Mouse (Mus musculus) macrophage (primary cell): Measurements from ENCODE around the gene Pprc1. TPM values are rescaled to one million over a fixed set of nuclear protein-coding genes. Genes with fewer than 3 reads are reported as not detected.

Experiments
- H3K27ac ChIP-seq: fragments of 350-480 bp; formaldehyde crosslinking; 2 replicates; pipeline ENCODE4 v1.9.0; 2021
- H3K36me3 ChIP-seq: fragments of 350-480 bp; formaldehyde crosslinking; 2 replicates; pipeline ENCODE4 v1.9.0; 2021; ENCODE audit errors: inconsistent target
- H3K4me3 ChIP-seq: fragments of 350-480 bp; formaldehyde crosslinking; 2 replicates; pipeline ENCODE4 v1.9.0; 2021; ENCODE audit errors: inconsistent target
- H3K79me2 ChIP-seq: fragments of 350-480 bp; formaldehyde crosslinking; 2 replicates; pipeline ENCODE4 v1.9.0; 2021; ENCODE audit errors: inconsistent target
- WGBS: methylation state at CpG from one replicate; pipeline ENCODE4 v1.1.7; 2026; ENCODE audit warnings: inconsistent platforms; ENCODE audit not compliant: missing documents; 5-methylcytosine and 5-hydroxymethylcytosine counted together
- polyA plus RNA-seq: library from polyadenylated mRNA; stranded (reverse); fragments of 250-400 nt; gene quantifications from 3 replicates; pipeline ENCODE4 v1.2.4, GENCODE M21; 2018; ENCODE audit warnings: inconsistent platforms

Pprc1 gene
- polyA plus RNA-seq, 1 experiment from 2014 or later, result 15.9 TPM

DNA sequence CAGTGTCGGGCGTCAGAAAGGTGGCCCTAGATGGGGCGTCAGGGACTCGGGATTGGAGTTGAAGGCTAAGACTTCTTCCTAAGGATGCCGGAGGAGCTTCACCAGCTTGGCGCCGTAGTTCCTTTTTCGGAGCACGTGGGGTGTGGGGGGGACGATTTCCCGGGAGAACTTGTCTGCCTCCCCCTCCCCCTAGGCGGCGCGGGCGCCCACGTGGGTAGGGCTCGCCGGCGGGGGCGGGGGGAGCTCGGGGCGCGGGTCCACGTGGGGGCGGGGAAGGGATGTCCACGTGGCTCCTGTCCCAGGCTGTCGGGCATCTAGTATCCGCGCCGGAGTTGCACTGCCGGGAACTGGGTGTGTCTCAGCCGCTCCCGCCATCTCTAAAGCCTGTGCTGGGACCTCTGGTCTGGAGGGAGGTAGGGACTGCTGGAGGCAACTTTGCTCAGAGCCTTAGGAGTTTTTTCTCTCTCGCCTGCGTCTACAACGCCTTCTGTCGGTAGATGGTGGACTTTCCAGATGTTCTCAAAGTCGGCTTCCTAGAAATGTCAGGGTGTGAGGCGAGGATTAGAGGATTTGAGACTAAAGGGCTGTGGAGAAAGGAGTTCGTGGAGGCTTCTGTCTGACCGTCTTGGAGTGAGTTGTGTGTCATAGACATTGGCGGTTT is 12.4 kb downstream of the Pprc1 start:
- Histone ChIP-seq H3K4me3 (peak overlapping the region; percentile 67), H3K27ac (peak overlapping the region; percentile 84), H3K36me3 (peaks cover 12% of the 10 kb centered on the region; the same call in 1 of the 2 replicates), H3K79me2 (peaks cover 50% of the 10 kb centered on the region)
- WGBS, result 1% methylated on average over 38 of the region's 42 CpGs

DNA sequence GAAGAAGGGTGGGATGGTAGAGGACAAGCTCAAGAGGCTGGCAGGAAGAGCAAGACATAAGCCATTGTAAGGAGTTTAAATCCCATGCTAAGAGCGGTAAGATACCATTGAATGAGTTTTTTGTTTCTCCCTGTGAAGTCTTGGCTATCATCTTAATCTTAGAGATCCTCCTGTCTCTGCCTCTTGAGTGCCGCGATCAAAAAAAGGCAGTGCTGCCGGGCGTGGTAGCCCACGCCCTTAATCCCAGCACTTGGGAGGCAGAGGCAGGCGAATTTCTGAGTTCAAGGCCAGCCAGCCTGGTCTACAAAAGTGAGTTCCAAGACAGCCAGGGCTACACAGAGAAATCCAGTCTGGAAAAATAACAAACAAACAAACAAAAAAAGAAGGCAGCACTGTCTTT is 13.8 kb downstream of the Pprc1 start:
- Histone ChIP-seq H3K36me3 (peaks cover 26% of the 10 kb centered on the region; the same call in 1 of the 2 replicates), H3K4me3 (0 out of 2 replicates have a peak overlapping the region, but pooled peaks have one; percentile 67), H3K27ac (no peak overlapping the region), H3K79me2 (peaks cover 64% of the 10 kb centered on the region)
- WGBS, result 93% methylated on average over 7 of the region's 7 CpGs

DNA sequence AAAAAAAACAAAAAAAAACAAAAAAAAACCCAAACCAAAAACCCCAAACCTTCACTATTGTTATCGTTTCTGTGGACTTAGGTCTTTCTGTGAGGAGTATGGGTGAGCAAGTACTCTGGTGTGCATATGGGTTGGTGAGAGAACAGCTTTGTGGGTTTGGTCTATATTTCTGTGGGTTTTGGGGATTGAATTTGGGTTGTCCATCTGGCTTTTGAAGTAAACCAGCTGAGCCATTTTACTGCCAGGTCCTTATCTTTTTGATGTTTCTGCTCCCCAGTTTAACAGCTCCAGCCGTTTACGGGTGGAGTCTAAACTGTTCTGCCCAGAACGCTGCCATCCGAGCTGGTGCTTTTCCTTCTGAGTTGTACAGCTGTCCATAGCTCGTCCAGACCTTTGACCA is 16.2 kb downstream of the Pprc1 start:
- Histone ChIP-seq H3K4me3 (no peak overlapping the region), H3K27ac (no peak overlapping the region), H3K36me3 (peaks cover 49% of the 10 kb centered on the region), H3K79me2 (peaks cover 78% of the 10 kb centered on the region)
- WGBS, result 90% methylated on average over 6 of the region's 6 CpGs

DNA sequence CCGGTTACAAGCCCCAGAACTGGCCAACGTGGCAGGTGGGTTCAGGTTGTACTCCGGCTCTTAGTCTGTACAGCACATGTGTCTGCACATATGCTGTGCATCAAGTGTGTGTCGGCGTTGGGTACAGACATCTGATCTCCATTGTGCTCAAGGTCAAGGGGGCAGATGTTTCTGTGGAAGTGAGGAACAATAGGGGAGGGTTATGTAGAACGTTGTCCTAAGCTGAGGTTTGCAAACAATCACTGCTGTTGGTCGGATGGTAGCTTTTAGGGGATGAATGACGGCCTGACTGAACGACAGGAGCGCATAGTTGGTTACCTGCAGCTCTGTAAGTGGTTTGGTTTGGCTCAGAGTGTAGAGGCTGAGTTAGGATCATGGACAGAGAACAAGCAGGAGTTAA is 23.4 kb downstream of the Pprc1 start:
- 95% methylated on average over 10 of the region's 10 CpGs for WGBS

DNA sequence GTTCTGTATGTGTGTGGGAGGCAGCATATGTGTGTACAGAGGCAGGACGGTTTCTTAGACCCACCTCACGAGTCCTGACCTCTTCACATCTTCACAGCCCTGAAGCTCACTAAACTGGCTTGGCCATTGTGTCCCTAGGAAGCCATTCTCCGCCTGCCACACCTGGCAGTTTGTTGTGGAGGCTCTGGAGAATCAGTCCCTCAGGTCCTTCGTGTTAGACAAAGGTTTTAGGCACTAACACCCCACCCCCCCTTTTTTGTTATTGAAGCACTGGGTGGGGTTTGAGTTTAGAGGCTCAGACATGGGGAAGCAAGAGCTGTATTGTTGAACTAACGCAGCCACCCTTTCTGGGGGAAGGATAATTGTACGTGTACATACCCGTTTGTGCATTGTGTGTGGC is 28.6 kb downstream of the Pprc1 start:
- Histone ChIP-seq H3K27ac (no peak overlapping the region), H3K36me3 (peaks cover 40% of the 10 kb centered on the region), H3K79me2 (peaks cover 24% of the 10 kb centered on the region), H3K4me3 (no peak overlapping the region)
- 85% methylated on average over 7 of the region's 7 CpGs for WGBS

More for the DNA sequence above, 23.4 kb downstream of the Pprc1 start:
- H3K4me3 ChIP-seq, result no peak overlapping the region
- no peak overlapping the region for H3K27ac ChIP-seq
- H3K79me2 ChIP-seq, result peaks cover 18% of the 10 kb centered on the region; the same call in 1 of the 2 replicates
- H3K36me3 ChIP-seq, result peaks cover 85% of the 10 kb centered on the region

DNA sequence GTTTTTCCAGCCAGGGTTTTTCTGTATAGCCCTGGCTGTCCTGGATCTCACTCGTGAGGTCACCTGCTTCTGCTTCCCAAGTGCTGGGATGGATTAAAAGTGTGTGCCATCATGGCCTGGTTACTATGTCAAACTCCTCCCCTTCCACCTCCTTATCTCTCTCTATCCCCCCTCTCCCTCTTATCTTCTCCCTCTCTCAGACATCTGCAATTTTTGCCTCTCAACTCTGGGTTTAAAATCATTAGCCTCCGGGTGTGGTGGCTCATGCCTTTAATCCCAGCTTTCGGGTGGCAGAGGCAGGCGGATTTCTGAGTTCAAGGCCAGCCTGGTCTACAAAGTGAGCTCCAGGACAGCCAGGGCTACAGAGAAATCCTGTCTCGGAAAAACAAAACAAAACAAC is 29.6 kb downstream of the Pprc1 start:
- H3K27ac ChIP-seq, result no peak overlapping the region
- peaks cover 35% of the 10 kb centered on the region for H3K36me3 ChIP-seq
- 91% methylated on average over 5 of the region's 5 CpGs for WGBS

DNA sequence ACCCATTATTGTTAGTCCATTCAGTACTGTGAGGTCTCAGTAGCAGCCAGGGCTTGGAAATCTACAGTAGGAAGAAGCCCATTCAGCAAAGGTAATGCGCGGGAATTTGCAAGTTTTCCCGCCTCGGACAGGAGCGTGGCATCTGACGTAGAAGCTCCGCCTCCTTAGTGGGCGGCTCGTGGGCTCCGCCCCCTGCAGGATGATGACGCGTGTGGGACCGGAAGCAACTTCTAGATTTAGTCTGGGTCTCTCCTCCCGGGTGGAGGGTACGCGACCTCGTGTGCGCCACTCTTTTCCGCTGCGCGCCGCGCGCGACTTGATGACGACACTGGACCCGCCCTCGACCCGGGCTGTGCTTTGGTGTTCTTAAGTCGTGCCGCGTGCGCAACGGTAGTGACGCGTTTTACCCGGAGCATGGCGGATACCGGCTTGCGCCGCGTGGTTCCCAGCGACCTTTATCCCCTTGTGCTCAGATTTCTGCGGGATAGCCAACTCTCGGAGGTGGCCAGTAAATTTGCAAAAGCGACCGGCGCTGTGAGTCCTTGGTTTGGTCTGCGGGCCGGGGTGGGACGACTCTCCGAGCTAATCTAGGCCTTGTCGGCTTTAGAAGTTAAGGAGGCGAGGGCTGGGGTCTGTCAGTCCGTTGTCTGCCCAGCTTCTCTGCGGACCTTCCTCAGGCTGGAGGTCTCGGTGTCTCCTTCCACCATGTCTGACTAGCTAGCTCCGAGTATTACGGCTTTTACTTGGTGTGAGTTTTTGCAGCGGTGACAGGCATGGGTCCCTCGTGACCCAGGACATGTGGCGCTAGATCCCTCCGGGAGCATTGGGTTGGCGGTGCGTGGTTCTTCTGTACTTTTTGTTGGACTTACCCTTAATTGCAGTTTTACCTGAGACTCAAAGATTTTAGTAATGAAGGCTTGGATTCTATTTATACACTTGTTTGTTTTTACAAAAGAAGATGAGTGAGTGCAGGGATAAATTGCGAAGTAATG is 31.2 kb downstream of the Pprc1 start, which contains the start of gene Nolc1:
TSS of gene Nolc1 (plus strand) at position 248 of the 992 bp plus-strand sequence.
- H3K27ac ChIP-seq, result peak within 1 kb of the TSS; percentile 53
- H3K79me2 ChIP-seq, result peaks cover 29% of the 10 kb centered on the region
- WGBS, result under 1% methylated on average over 66 of the region's 66 CpGs
- peak within 1 kb of the TSS; percentile 98 for H3K4me3 ChIP-seq
- H3K36me3 ChIP-seq, result peaks cover 40% of the 10 kb centered on the region

More for the DNA sequence above, 29.6 kb downstream of the Pprc1 start:
- Histone ChIP-seq H3K4me3 (no peak overlapping the region), H3K79me2 (peaks cover 29% of the 10 kb centered on the region)

DNA sequence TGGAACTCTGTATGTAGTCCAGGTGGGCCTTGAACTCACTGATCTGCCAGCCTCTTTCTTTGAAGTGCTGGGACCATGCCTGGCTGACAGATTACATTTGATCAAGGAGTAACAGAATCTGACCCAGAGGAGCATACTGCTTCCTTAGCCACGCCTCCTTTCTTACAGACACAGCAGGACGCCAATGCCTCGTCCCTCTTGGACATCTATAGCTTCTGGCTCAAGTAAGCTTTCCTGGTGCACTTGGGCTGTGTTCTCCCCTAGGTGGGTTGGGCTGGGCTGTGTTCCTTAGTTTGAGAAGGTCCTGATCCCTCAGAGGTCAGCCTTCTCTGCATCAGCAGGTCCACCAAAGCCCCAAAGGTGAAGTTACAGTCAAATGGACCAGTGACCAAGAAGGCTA is 33.8 kb downstream of the Pprc1 start:
- peaks cover 40% of the 10 kb centered on the region for H3K36me3 ChIP-seq
- H3K4me3 ChIP-seq, result no peak overlapping the region
- H3K79me2 ChIP-seq, result peaks cover 29% of the 10 kb centered on the region
- H3K27ac ChIP-seq, result no peak overlapping the region
- 82% methylated on average over 3 of the region's 3 CpGs for WGBS

DNA sequence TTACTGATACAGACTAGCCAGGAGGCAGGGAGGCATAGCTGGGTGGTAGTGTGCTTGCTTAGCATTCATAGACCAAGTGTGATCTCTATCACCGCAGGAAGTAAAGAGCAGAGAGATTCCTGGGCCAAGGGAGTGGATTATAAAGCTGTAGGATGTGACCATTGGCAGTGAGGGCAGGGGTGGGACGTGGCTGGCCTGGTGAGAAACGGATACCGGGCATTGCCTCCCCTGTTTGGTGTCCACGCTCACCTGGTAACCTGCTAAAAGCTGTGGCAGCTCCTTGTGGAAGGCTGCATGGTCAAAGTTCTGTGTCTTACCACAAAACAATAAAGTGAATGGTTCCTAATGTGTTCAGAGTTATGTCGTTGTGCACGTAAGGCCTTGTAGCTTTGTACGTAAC is 40.5 kb downstream of the Pprc1 start:
- WGBS, result 94% methylated on average over 8 of the region's 8 CpGs
- Histone ChIP-seq H3K27ac (no peak overlapping the region), H3K36me3 (peaks cover 38% of the 10 kb centered on the region), H3K79me2 (no peaks in the 10 kb centered on the region), H3K4me3 (no peak overlapping the region)

DNA sequence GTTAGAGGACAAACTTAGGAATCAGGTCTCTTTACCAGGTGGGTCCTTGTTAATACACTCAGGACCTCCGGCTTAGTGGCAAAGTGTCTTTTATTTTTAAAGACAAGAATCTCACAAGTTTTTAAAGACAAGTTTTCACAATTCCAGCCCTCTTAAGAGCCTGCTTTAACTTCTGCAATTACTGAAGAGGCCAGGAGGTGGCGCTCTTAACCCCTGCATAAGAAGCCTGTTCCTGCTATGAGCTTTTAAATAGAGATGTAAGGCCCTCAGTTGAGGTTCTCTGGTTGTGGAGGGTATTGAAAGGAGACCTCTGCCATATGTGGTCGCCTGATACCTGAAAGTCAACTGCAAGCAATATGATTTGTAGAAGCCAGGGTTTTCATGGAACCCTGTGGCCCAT is 41.7 kb downstream of the Pprc1 start:
- Histone ChIP-seq H3K4me3 (no peak overlapping the region), H3K79me2 (no peaks in the 10 kb centered on the region), H3K27ac (no peak overlapping the region), H3K36me3 (peaks cover 26% of the 10 kb centered on the region)
- 44% methylated on average over 3 of the region's 3 CpGs for WGBS

DNA sequence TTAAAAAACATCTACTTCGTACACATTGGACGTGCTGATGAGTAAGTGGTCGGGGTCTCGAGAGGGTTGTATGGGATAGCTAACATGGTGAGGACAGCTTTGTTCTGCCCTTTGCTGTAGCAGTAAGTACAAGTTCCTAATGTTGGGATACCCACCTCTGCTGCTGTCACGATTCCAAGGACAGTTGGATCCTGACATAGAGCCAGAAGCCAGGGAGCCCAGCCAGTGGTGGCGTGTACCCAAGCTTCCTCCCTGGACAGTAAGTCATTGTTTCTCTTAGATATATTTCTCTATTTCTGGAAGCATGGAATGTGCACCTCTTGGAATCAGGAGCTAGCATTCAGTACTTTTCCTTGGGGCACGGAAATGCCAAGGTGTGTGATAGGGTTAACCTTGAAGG is 43.2 kb downstream of the Pprc1 start:
- Histone ChIP-seq H3K4me3 (no peak overlapping the region), H3K79me2 (no peaks in the 10 kb centered on the region), H3K27ac (no peak overlapping the region), H3K36me3 (peaks cover 11% of the 10 kb centered on the region)
- 91% methylated on average over 7 of the region's 7 CpGs for WGBS

DNA sequence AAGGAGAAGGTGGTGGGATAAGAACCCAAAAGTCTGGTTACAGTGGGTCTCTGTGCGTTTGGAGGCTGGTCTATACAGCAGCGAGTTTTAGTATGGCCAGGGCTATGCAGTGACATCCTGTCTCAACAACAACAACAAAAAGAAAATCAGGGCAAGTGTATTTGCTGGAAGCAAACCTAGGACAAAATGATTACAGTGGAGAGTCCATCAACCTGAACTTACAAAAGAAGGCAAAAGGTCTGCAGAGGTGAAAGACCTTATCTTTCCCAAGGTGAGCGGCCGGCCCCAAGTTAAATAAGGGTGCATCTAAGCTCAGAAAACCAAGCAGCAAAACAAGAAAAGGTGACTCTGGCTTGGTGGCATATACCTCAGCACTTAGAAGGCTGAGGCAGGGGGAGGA is 47.0 kb downstream of the Pprc1 start:
- Histone ChIP-seq H3K79me2 (no peaks in the 10 kb centered on the region), H3K36me3 (no peaks in the 10 kb centered on the region), H3K4me3 (no peak overlapping the region), H3K27ac (no peak overlapping the region)
- 90% methylated on average over 4 of the region's 4 CpGs for WGBS

DNA sequence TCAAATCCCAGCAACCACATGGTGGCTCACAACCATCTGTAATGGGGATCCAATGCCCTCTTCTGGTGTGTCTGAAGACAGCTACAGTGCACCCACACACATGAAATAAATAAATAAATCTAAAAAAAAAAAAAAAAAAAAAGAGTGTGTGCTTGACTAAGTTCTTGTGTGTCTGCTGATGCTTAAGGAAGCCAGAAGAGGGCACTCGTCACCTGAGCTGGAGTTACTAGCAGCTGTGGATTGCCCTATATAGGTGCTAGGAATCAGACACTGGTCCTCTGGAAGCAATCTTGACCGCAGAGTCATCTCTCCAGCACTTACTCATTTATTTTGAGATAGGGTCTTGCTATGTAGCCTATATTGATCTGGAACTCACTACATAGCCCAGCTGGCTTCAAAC is 49.5 kb downstream of the Pprc1 start:
- no peak overlapping the region for H3K4me3 ChIP-seq
- H3K79me2 ChIP-seq, result no peaks in the 10 kb centered on the region
- WGBS, result 93% methylated on average over 2 of the region's 2 CpGs
- no peak overlapping the region for H3K27ac ChIP-seq
- H3K36me3 ChIP-seq, result no peaks in the 10 kb centered on the region

DNA sequence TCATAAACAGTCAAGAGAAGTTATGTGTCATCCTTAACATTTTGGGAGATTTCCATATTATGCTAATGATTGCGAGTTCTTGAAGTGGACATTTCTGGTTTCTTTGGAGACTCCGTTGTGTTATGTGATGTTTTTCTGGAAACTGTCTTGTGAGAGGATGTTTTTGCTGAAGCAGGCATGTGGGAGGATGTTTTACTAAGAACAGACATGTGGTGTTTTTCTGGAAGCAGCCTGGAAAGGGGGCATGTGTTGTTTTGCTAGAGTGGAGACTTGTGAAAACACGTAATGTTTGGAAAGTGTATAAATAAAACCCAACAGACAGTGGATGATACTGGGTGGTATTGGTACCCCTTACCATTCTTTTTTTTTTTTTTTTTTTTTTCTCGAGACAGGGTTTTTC is 50.6 kb downstream of the Pprc1 start:
- no peaks in the 10 kb centered on the region for H3K36me3 ChIP-seq
- no peaks in the 10 kb centered on the region for H3K79me2 ChIP-seq
- H3K27ac ChIP-seq, result no peak overlapping the region
- no peak overlapping the region for H3K4me3 ChIP-seq
- 98% methylated on average over 3 of the region's 4 CpGs for WGBS

DNA sequence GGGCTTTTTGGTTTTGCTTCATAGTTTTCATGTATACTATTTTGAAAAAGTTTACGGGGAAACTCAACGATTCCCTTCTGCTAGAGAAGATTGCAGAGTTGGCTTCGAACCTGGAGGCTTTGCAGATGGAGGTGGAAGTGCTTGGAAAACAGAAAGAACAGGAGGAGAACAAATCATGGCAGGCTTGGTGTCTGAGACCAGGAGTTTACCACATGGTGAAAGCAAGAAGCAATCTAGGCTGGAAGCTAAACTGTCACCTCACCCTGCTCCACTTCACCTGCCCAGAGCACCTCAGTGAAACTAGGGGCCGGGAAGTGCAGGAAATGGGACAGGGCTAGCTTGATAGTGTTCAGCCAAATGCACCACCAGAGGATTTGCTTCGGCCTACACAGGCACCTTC is 51.7 kb downstream of the Pprc1 start:
- no peak overlapping the region for H3K27ac ChIP-seq
- no peaks in the 10 kb centered on the region for H3K36me3 ChIP-seq
- no peaks in the 10 kb centered on the region for H3K79me2 ChIP-seq
- H3K4me3 ChIP-seq, result no peak overlapping the region
- WGBS, result 93% methylated on average over 5 of the region's 5 CpGs
